Mouse (Mus musculus) embryonic fibroblast, embryonic 13.5 days (primary cell): ENCODE data around the gene Elf5.

ENCODE experiments used
- CTCF ChIP-seq: IDR thresholded peaks from 2 replicates; pipeline ENCODE4 v1.5.1; 2011; ENCODE audit warnings: mild to moderate bottlenecking, control low read depth, low read length, moderate library complexity, borderline replicate concordance; ENCODE audit not compliant: insufficient read depth
- POLR2A ChIP-seq: IDR thresholded peaks from 2 replicates; pipeline ENCODE4 v1.6.1; 2011; ENCODE audit warnings: low read depth, mild to moderate bottlenecking, control low read depth, low read length, moderate library complexity

GRCm38 (mm10) chr2:103439071-103439622 is 27.7 kb downstream of the Elf5 start:
- TF ChIP-seq CTCF (no peak), POLR2A (no peak)
